Mouse (Mus musculus): ENCODE data around the gene Asb10. TPM values are rescaled to one million over a fixed set of nuclear protein-coding genes. Genes with fewer than 3 reads are reported as not detected.
"Not testable (repeated sequence)": the region's sequence is repeated elsewhere in the genome, so short reads cannot be mapped to it uniquely, and the experiment has no call there.

The Asb10 gene
- total RNA-seq (2021): 100 to 1,000 TPM; 101 to 107 TPM
- long read RNA-seq, experiment 1, transcript Asb10-201 (6 exons, 2,327 nt): major isoform, 50 of 85 reads
- long read RNA-seq, experiment 1, partial matches to known transcripts: 19 of 85 reads
- long read RNA-seq, experiment 1, other reads (novel, unspliced or antisense): 16 of 85 reads
- long read RNA-seq, experiment 2, transcript Asb10-201 (6 exons, 2,327 nt): major isoform, 64 of 103 reads
- long read RNA-seq, experiment 2, partial matches to known transcripts: 7 of 103 reads
- long read RNA-seq, experiment 2, other reads (novel, unspliced or antisense): 32 of 103 reads

DNA sequence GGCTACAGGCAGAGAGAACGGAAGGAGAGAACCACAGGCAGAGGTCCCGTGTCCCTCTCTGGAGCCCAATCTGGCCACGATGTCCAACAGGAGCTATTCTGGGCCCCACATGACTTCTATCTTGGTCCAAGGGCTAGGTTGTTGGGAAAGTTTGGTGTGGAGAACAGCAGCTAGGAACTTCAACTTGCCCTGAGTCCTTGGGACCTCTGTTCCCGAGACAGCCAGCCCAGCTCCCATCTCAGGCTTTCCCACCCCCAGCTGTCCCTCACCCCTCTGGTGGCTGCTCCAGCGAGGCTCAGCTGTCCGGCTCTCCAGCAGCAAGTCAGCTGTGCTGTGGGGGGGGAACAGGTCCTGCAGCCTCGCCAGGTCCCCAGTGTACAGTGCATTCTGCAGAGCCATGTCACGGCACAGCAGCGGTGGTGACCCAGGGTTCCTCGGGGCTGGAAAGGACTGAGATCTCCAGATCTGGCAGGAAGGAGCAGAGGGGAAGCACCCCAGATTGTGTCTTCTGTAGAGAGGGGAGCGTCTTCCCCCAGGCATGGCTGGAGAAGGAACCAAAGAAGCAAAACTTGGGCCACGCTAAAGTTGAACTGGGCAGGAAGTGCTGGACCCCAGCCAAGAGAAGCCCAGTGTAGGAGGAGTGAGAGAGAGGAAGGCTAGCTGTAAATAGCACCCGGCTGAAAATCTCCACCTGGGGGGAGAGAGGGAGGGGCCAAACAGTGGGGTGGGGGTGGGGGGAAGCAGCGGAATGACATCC, at the start of gene Asb10:
Gene Asb10, minus strand, starts transcription at position 592 of the 757 bp plus-strand sequence.
- intact Hi-C loops (cut with DNase I): loop anchor here (2.0 kb wide), 1 partner anchor 36 kb away; the partner anchor contains the start of gene Abcf2

DNA sequence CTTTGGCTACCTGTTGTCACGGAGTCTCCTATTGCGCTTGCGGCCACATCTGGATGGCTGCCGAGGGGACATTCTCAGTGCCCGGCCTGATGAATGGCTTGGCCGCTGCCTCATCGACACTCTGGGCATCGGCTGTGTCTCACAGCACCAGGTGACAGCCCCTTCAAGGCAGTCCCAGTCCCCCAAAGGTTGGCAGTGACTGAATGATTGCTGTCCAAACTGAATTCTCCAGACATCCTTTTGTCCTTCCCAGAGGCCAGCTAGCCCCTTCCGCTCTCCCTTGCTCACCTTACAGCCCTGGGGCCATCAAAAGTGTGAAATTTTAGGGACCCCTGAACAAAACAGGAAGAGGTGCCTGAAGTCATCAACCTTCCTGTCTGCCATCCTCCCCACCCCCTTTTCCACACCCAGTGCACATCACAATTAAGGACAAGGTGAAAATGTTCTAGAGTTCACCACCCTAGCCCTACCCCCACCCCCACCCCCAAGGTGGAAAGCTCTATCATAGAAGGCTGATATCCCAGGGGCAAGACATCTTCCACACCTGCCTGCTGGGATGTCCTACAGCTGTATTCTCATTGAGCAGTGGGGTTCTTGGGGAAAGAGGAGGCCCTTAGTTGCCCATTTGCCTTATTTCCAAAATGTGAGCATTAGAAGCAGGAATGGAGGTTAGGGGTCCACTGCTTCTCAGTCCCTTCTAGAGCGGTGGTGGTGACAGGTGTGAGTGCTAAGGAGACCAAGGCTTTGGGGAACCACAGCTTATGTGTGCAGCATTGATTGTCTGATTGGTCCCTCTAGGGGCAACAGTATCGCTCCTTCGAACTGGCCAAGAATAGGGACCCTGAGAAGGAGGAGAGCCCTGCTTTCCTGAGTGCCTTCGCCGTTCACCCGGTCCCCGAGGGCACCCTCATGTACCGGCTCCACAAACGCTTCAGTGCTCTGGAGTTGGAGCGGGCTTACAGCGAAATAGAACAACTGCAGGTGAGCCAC, 49.0 kb upstream of the Asb10 start:
- intact Hi-C loops (cut with DNase I): no loop called here
- no peak for TF ChIP-seq CTCF (IDR thresholded peaks at IDR 0.05)

More for the DNA sequence above, at the start of gene Asb10:
- TF ChIP-seq CTCF (IDR thresholded peaks at IDR 0.05): peak; percentile 9; the same call in 1 of the 2 replicates
- peak within 1 kb of the TSS; percentile 78 for H3K4me3 ChIP-seq
- DNase-seq: peak; percentile 90
- peak within 1 kb of the TSS; percentile 96 for H3K27ac ChIP-seq

DNA sequence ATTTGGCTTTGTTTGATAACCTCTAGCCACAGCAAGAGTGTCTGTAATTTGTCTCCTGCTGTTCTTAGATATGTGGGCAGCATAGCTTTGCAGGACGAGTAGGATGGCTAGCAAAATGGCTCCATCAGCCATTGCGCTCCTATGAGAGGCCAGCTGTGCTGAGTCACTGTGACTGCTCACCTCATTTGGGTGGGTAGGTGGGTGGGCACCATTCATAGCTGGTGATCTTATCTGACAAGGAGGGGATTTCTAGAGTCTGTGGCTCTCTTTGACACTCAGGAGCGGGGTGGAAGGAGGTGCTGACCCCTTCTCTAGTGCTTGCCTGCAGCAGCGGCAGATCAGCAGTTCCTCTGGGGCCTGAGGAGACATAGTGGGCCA, 46.4 kb upstream of the Asb10 start:
- TF ChIP-seq CTCF (IDR thresholded peaks at IDR 0.05): no peak
- intact Hi-C loops (cut with DNase I): no loop called here

More for the DNA sequence above, 49.0 kb upstream of the Asb10 start:
- Histone ChIP-seq H3K4me3 (no peak overlapping the region), H3K27ac (peak overlapping the region; percentile 46; the same call in 1 of the 2 replicates)
- no peak for DNase-seq

DNA sequence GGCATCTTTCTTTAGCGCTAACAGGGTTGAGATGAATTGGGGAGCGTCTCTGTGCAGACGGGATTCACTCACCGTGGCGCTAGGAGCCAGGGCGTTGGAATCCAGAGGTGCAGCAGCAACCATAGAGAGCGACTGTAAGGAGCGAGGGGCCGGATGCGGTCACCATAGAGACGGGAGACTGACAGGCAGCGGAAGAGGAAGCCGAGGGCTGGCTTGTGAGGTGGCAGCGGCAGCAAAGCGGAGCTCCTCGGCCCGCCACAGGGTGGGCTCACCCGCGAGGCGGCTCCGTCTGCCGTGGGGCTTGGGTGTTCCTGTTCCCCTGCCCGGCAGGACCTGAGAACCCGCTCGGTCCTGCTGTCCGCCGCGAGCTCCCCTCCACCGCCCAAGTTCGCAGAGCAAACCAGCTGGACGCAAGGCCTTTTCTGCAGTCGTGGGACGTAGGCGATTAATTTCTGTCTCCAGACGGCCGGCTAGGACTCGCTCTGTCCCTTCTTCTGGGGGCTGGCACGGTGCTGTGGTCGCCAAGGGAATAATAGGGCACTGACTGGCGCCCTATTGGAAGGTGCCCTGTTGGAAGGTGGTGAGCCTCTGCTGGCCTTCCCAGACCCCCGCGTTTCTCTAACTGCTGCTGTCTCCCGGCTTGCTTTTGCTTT, 45.9 kb upstream of the Asb10 start, which contains the start of gene Chpf2:
Gene Chpf2, plus strand, starts transcription at position 195 of the 653 bp plus-strand sequence.
- intact Hi-C loops (cut with DNase I): no loop called here
- DNase-seq: peak; percentile 87
- no peak; the same call in 1 of the 2 replicates for TF ChIP-seq CTCF (IDR thresholded peaks at IDR 0.05)
- Histone ChIP-seq H3K4me3 (peak within 1 kb of the TSS; percentile 88), H3K27ac (peak within 1 kb of the TSS; percentile 91)

More for the DNA sequence above, 46.4 kb upstream of the Asb10 start:
- Histone ChIP-seq H3K27ac (peak overlapping the region; percentile 91), H3K4me3 (peak overlapping the region; percentile 88)
- peak; percentile 28 for DNase-seq

DNA sequence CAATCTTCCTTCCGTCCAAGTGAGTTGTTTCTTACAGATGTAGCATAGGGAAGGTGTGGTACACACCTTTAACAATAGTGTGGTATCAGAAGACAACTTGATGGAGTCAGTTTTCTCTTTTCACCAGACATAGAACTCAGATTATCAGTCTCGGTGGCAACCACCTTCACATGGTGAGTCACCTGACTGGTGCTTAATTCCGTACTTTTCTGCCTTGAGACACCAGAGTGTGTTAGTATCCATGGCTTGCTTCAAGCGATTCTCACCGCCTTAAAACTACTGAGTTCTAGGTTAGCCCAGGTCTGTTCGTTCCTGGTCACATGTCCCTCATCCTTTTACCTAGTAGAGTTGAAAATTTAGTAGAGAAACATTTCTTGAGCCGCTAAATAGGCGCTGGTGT, 45.3 kb upstream of the Asb10 start:
- intact Hi-C loops (cut with DNase I): no loop called here
- H3K27ac ChIP-seq: peak overlapping the region; percentile 91
- peak overlapping the region; percentile 88 for H3K4me3 ChIP-seq
- TF ChIP-seq CTCF (IDR thresholded peaks at IDR 0.05): no peak
- DNase-seq: no peak

- intact Hi-C loops (cut with DNase I): no loop called here
- no peak for TF ChIP-seq CTCF (IDR thresholded peaks at IDR 0.05)
- no peak for DNase-seq
- Histone ChIP-seq H3K4me3 (peak overlapping the region; percentile 93), H3K27ac (peak overlapping the region; percentile 97)
These were observed 37.6 kb upstream of the Asb10 start for GRCm38 (mm10) chr5:24578109-24578963.

DNA sequence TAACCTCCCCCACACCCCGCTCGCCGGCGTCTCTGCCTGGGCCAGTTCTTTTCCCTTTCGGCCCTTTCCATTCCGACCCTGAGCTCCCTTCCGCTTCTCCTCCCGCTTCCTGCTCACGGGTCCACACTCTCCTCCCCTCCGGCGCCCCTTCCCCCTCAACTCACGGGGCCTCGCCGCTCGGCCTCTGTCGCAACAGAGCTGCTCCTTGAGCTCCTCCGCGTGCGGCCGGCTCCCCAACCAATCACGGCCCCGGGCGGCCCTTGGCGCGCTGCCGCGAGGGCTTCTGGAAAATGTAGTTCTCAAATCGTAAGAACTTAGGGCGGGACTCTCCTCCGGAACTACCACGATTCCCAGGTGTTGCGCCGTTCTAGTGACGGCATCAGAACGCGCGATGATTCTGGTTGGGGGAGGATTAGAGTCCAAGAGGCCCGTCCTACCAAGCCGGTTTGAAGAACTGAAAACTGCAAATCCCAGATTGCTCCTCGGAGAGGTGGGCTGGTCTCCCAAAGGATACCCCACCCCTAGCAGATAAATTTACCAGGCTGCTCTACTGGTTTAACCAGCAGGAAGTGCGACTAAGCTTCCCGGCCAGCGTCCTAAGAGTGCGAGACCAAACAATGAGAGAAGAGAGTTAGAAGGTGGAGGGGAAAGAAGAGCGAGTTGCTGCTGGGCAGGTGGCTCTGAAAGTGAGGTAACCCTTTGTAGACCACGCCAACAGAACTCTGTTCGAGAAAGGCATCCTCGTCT, 36.6 kb upstream of the Asb10 start, which contains the start of gene Abcf2:
Gene Abcf2, minus strand, starts transcription at position 285 of the 747 bp plus-strand sequence.
- Histone ChIP-seq H3K27ac (peak within 1 kb of the TSS; percentile 97), H3K4me3 (peak within 1 kb of the TSS; percentile 93)
- TF ChIP-seq CTCF (IDR thresholded peaks at IDR 0.05): no peak
- DNase-seq: peak; percentile 100
- intact Hi-C loops (cut with DNase I): loop anchor here (2.0 kb wide), 2 partner anchors 19 to 37 kb away; partner anchors contain the start of gene Asb10

DNA sequence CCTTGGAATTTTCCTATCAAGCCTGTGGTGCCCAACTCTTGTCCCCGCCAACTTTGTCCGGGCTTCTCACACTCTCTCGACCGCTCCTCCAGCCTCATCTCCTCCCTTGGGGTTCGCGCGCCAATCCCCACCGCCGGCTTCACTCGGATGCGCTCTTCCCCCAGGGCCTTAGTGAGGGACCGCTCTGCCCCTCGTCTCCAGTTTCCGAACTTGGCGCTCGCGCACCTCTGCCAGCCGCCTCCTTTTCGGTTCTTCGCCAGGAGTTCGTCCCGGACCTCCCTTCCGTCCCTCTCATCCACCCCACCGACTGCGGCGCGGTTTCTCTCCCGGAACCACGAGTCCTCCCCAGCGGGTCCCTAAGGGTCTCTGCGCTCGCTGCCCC, 36.0 kb upstream of the Asb10 start:
- no peak for TF ChIP-seq CTCF (IDR thresholded peaks at IDR 0.05)
- peak overlapping the region; percentile 93 for H3K4me3 ChIP-seq
- intact Hi-C loops (cut with DNase I): loop anchor here (2.0 kb wide), 2 partner anchors 20 to 36 kb away; partner anchors contain the start of gene Asb10
- DNase-seq: peak; percentile 79
- H3K27ac ChIP-seq: peak overlapping the region; percentile 97

DNA sequence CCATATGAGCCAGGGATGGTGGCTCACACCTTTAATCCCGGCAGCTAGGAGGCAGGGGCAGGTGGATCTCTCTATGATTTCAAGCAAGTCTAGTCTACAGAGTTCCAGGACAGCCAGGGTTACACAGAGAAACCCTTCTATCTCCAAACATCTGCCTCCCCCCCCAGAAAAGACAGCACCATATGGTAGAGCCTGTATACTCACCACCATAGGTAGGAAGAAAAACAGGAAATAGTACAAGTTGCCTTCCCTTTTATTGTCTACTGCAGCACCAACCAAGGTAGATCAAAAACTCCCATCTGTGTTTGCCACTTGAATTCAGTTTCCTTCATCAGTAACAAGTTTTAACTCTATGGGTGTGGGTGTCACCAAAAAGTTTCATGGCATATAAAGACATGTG, 35.2 kb upstream of the Asb10 start:
- intact Hi-C loops (cut with DNase I): loop anchor here (2.0 kb wide), 2 partner anchors 21 to 35 kb away; partner anchors contain the start of gene Asb10
- no peak for TF ChIP-seq CTCF (IDR thresholded peaks at IDR 0.05)
- Histone ChIP-seq H3K4me3 (peak overlapping the region; percentile 93), H3K27ac (no peak overlapping the region)
- DNase-seq: no peak

- no peak for TF ChIP-seq CTCF (IDR thresholded peaks at IDR 0.05)
- Histone ChIP-seq H3K27ac (no peak within 1 kb of the TSS), H3K4me3 (no peak within 1 kb of the TSS)
- no peak for DNase-seq
- intact Hi-C loops (cut with DNase I): no loop called here
These were observed 15.9 kb upstream of the Asb10 start, which contains the start of gene 4931409K22Rik for GRCm38 (mm10) chr5:24556709-24557108. Gene 4931409K22Rik, minus strand, starts transcription at chr5:24556809.

DNA sequence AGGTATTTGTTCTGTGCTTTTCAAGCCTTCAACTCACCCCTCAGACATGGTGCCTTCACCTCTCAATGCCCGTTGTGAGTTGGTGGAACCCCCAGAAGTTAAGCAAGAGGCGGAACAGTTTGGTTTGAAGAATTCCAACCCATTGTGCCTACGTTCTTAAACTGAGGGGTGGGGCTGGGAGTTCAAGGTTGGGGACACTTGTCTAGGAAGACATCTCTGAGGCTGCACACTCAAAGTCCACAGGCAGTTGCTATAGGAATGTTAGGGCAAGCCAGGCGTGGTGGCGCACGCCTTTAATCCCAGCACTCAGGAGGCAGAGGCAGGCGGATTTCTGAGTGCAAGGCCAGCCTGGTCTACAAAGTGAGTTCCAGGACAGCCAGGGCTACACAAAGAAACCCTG, 14.6 kb upstream of the Asb10 start:
- H3K4me3 ChIP-seq; DNase-seq; intact Hi-C loops (cut with DNase I); H3K27ac ChIP-seq: not testable (repeated sequence)

All from gastrocnemius, adult 2 months (tissue).